Mouse (Mus musculus): Measurements from ENCODE around the gene Serpina1e. TPM values are rescaled to one million over a fixed set of nuclear protein-coding genes. Genes with fewer than 3 reads are reported as not detected.

The Serpina1e gene
- 2.6 TPM in 1 of 2 replicates, not detected in the other for polyA plus RNA-seq (2012; ENCODE audit: insufficient read depth, insufficient read length, missing spikeins)

DNA sequence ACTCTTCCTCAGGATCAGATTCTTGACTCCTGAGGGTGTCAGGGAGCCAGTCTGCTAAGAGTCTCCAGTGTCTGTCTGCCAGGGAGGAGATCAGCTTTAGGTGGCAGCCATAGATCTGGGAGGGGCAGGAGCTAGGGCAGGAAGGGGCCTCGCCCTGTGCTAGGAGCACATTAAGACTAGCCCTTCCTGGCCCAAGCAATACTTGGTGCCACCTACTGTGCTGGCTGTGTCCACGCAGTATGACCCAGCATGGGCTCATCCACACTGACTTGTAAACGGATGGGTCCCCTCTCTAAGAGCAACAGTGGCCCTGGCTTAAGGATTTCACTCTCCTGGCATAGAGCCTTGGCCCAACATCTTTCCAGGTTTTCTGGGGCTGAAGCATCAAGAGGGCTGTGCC lies at the start of gene Serpina1e:
Serpina1e (minus strand) TSS at position 178 of the 400 bp plus-strand sequence.
- Histone ChIP-seq H3K4me3 (ENCODE audit: insufficient read depth, low read depth, low read length) (no peak within 1 kb of the TSS), H3K27ac (replicated peaks; ENCODE audit: low read depth, low read length) (no peak within 1 kb of the TSS), H3K4me1 (ENCODE audit: control insufficient read depth, insufficient read depth, insufficient read length, low read length) (peaks cover 2% of the 10 kb centered on the region; the same call in 1 of the 2 replicates)

DNA sequence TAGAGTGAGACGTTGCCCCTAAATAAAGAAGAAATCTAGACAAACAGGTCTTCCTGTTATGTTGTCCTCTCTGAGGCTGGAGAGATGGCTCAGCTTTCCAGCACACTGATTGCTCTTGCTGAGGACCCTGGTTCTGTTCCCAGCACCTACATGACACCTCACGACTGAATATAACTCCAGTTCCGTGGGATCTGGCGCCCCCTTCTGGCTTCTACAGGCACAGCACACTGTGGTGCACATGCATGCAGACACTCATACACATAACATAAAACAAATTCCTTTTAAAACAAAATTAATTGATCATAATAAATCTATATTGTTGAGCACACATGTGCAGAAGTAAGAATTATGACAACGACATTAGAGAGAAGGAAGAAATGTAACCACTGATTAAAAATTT lies 45.9 kb upstream of the Serpina1e start:
- H3K4me1 ChIP-seq (ENCODE audit: control insufficient read depth, insufficient read depth, insufficient read length, low read length) = no peaks in the 10 kb centered on the region
- no peak overlapping the region for H3K27ac ChIP-seq (replicated peaks; ENCODE audit: low read depth, low read length)
- no peak overlapping the region for H3K4me3 ChIP-seq (ENCODE audit: insufficient read depth, low read depth, low read length)

DNA sequence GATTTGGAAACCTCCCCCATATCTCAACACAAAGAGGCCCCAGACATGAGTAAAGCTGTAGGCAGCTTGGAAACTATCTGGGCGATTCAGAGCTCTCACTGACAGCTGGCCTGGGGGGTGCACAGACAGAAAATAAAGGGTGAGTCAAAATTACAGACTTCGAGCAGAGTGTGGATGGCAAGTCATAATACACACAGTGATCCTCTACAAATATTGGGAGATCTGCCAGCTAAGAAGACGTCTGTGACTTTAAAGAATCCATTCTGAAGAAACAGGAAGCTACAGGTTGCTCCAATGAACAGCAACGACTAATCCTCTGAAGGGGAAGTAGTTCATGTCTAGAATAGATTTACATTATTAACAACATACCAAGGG lies 44.5 kb upstream of the Serpina1e start:
- Histone ChIP-seq H3K4me3 (ENCODE audit: insufficient read depth, low read depth, low read length) (no peak overlapping the region), H3K4me1 (ENCODE audit: control insufficient read depth, insufficient read depth, insufficient read length, low read length) (no peaks in the 10 kb centered on the region), H3K27ac (replicated peaks; ENCODE audit: low read depth, low read length) (no peak overlapping the region)

DNA sequence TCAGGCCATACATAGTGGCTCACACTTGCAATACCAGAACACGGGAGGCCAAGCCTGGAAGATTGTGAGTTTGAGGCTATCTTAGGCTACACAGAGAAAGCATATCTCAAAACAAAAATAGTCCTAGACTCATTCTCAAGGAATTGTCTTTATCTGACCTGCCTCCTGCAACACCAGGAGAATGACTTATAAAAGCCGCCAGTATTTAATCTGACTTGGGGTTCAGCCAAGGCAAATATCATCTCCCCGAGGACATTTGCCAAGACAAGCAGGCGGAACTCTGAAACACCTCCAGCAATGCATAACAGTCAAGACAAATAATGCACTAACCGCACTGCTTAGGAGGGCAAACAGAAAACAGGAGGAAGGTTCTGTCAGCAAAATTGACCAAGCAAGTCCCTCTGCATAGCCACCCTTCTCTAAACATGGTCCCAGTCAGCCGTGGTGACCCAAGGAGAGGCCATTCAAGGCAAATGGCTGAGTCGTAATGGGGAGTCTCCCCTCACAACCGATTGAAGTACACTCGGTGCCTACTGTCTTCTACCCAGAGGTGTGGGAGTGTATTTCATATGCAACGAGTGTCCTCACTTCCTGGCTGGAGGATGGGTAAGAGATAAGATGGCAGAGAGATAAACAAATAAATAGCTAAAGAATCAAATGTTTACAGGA lies 43.9 kb upstream of the Serpina1e start:
- Histone ChIP-seq H3K27ac (replicated peaks; ENCODE audit: low read depth, low read length) (no peak overlapping the region), H3K4me3 (ENCODE audit: insufficient read depth, low read depth, low read length) (no peak overlapping the region), H3K4me1 (ENCODE audit: control insufficient read depth, insufficient read depth, insufficient read length, low read length) (no peaks in the 10 kb centered on the region)

DNA sequence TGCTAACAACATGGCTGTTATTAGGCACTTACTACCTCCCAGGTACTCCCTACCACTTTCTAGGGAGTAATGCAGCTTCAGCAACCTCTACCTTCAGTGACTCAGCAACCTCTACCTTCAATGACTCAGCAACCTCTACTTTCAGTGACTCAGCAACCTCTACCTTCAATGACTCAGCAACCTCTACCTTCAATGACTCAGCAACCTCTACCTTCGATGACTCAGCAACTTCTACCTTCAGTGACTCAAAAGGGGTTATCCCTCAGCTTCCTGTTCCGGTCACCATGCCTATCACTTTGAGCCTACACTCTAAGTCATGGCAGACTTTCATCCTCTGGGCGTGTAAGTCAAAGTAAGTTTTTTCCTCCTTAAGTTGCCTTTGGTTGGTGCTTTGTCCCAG lies 41.8 kb upstream of the Serpina1e start:
- Histone ChIP-seq H3K4me1 (ENCODE audit: control insufficient read depth, insufficient read depth, insufficient read length, low read length) (no peaks in the 10 kb centered on the region), H3K27ac (replicated peaks; ENCODE audit: low read depth, low read length) (no peak overlapping the region), H3K4me3 (ENCODE audit: insufficient read depth, low read depth, low read length) (no peak overlapping the region)

DNA sequence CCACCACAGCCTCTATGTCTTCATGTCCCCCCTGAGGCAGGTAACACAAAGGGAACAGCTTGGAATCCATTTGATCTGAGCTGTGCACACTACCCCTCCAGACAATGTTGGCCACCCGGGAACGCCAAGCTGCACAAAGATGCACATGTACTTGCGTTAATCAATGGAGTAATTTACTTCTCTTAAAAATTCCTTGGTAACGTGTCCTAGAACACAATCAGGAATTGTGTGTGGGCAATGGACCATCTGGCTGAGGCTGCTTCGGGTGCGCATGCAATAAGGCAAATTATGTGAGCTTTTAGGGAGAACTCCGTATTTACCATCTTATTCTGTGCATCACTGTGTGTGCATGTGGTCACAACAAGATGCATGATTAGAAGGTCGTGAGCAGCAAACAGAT lies 40.8 kb upstream of the Serpina1e start:
- Histone ChIP-seq H3K4me3 (ENCODE audit: insufficient read depth, low read depth, low read length) (no peak overlapping the region), H3K27ac (replicated peaks; ENCODE audit: low read depth, low read length) (no peak overlapping the region), H3K4me1 (ENCODE audit: control insufficient read depth, insufficient read depth, insufficient read length, low read length) (no peaks in the 10 kb centered on the region)

DNA sequence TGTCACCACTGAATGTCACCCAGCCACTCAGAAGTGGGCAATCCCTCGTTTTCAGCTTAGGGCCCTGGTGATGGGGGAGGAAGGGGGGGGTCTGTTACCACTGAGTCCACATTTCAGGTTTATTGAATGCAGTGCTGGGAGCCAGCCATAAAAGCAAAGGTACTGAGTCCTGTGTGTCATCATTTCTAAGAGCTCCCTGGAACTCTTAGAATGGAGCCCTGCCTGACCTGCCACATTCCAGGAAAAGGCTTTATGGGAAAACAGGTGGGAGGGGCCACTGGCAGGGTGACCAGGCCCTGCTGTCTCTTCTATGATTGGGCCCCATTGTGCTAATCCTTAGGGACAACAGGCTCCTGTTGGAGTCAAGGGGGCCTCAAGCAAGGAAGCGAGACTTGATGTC lies 37.7 kb upstream of the Serpina1e start:
- no peak overlapping the region for H3K4me3 ChIP-seq (ENCODE audit: insufficient read depth, low read depth, low read length)
- no peak overlapping the region for H3K27ac ChIP-seq (replicated peaks; ENCODE audit: low read depth, low read length)
- no peaks in the 10 kb centered on the region for H3K4me1 ChIP-seq (ENCODE audit: control insufficient read depth, insufficient read depth, insufficient read length, low read length)

DNA sequence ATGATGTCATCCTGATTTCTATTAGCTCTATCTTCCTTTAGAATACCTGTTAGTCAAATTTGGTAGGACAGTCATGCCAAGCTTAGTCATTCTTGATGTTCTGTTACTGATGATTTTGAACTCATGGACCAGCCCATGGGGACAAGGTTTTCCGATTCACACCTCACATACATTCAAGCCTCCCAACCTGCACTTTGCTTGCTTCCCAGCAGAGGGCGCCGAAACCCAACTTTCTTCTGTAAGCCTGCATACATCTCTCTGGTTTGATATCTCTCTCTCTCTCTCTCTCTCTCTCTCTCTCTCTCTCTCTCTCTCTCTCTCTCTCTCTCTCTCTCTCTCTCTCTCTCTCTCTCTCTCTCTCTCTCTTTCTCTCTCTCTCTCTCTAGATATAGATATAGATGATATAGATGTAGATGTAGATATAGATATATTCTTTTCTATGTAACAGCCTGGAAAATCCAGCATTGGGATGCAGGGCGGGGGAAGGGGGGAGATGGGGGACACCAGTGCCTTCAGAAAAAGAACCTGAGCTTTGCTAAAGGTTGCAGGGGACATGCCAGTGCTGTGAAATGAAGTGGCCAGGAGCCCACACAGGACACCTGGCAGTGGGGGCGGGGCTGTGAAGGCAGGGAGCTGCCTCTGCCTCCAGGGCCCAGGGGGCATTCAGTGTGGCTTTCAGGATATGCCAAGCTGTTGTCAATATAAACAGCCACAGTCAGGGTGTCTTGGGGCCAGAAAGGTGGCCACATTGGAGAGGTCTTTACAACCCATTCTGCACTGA lies 36.7 kb upstream of the Serpina1e start:
- no peak overlapping the region for H3K4me3 ChIP-seq (ENCODE audit: insufficient read depth, low read depth, low read length)
- no peaks in the 10 kb centered on the region for H3K4me1 ChIP-seq (ENCODE audit: control insufficient read depth, insufficient read depth, insufficient read length, low read length)
- no peak overlapping the region for H3K27ac ChIP-seq (replicated peaks; ENCODE audit: low read depth, low read length)

DNA sequence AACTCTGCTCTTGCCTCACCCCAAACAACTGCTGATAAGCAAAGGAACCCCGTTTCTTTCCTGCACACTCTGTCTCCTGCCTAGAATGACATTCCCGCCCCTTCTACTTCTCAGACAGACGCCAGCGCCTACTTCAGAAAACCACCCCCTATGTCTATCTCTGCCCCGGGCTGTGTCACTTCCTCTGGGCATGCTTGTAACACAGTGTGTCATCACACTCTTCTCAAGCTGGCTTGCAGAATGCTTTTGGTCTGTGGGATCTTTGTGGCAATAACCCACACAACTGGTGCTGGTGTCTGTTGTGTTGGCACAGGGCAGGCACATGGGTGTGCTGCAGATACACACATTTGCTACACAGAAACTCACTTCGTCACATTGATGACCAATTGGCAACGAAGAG lies 34.2 kb upstream of the Serpina1e start:
- Histone ChIP-seq H3K27ac (replicated peaks; ENCODE audit: low read depth, low read length) (no peak overlapping the region), H3K4me3 (ENCODE audit: insufficient read depth, low read depth, low read length) (no peak overlapping the region), H3K4me1 (ENCODE audit: control insufficient read depth, insufficient read depth, insufficient read length, low read length) (no peaks in the 10 kb centered on the region)

DNA sequence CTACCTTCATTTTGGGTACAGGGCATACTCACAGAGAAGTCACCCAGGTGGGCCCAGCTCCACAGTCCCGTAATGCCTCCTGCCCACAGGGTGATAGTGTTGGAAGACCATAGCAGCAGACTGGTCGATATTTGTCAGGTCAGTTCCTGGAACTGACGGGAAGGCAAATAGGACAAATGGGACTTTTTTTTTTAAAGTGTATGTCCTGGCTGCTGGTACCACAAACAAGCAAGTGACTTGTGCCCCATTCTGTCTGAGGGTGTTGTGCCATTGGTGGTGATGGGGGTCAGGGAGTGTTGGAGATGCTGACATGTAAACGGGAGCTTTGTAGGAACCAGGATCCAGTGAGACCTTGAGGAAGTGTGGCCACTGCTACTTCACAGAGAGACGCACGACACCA lies 31.1 kb upstream of the Serpina1e start, which contains the start of gene Serpina11:
Serpina11 (minus strand) TSS at position 101 of the 400 bp plus-strand sequence.
- no peak within 1 kb of the TSS for H3K27ac ChIP-seq (replicated peaks; ENCODE audit: low read depth, low read length)
- H3K4me3 ChIP-seq (ENCODE audit: insufficient read depth, low read depth, low read length) = no peak within 1 kb of the TSS
- no peaks in the 10 kb centered on the region for H3K4me1 ChIP-seq (ENCODE audit: control insufficient read depth, insufficient read depth, insufficient read length, low read length)

DNA sequence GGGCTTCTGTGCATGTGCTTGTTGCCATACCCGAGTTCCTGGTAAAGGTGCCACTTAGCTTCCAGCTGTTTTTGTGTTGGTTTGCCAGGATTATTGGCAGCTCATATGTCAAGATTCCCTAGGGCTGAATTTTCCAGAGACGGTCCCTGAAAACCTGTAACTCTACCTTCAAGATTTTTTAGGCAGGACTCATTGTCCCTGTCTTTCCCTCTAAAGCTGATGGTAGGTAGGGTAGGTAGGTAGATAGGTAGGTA lies 30.7 kb upstream of the Serpina1e start:
- Histone ChIP-seq H3K27ac (replicated peaks; ENCODE audit: low read depth, low read length) (no peak overlapping the region), H3K4me1 (ENCODE audit: control insufficient read depth, insufficient read depth, insufficient read length, low read length) (no peaks in the 10 kb centered on the region), H3K4me3 (ENCODE audit: insufficient read depth, low read depth, low read length) (no peak overlapping the region)

DNA sequence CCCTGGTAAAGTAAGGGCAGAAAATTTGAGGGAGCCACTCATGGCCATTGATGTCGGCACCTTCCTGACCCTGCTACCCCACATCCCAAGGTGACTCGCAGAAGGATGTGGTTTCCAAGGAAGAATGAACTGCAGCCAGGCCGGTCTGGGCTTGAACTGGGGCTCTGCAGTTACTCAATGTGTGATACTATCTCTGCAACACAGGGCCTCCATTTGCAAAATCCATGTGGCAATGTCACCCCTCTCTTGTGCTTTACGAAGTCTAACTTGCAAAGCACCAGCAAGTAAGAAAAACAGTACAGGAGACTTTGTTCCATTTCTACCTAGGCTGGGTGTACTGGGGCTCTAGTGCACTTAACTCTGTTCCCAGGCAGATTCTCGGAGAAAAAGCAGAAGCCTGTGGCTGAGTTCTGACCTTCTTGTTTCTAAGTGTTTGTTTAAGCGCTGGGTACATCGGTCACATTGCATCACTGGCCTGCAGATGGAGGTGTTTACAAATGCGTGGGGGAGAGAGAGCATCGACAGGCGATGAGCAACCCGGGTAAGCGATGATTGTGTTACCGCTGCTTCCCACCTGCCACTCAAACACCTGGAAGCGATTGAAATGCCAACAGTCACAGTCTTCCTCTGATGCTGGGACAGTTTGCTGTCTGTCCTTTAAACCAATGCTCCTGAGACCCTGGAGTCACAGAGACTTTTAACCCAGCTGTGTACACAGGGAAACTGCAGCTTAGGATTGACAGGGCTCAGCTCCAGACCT lies 30.2 kb upstream of the Serpina1e start:
- no peaks in the 10 kb centered on the region for H3K4me1 ChIP-seq (ENCODE audit: control insufficient read depth, insufficient read depth, insufficient read length, low read length)
- H3K4me3 ChIP-seq (ENCODE audit: insufficient read depth, low read depth, low read length) = no peak overlapping the region
- no peak overlapping the region for H3K27ac ChIP-seq (replicated peaks; ENCODE audit: low read depth, low read length)

DNA sequence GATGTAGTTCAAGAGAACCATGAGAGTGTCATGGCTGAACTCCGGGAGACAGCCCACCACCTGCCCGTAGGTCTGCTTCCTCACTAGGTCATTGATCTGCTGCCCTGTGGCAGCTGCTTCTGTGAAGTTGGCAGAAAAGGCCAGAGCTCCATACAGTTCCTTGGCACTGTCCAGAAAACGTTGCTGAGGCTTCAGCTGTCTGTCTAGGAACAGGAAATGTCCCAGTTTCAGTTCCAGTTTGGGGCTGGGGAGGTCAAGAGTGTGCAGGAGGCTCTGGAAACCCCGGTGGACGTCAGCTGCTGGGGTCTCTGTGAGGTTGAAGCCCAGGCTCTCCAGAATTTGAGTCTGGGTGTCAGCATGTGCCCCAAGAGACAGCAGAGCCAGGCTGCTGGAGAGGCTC lies 27.1 kb upstream of the Serpina1e start:
- H3K4me1 ChIP-seq (ENCODE audit: control insufficient read depth, insufficient read depth, insufficient read length, low read length) = no peaks in the 10 kb centered on the region
- H3K27ac ChIP-seq (replicated peaks; ENCODE audit: low read depth, low read length) = no peak overlapping the region
- H3K4me3 ChIP-seq (ENCODE audit: insufficient read depth, low read depth, low read length) = no peak overlapping the region

DNA sequence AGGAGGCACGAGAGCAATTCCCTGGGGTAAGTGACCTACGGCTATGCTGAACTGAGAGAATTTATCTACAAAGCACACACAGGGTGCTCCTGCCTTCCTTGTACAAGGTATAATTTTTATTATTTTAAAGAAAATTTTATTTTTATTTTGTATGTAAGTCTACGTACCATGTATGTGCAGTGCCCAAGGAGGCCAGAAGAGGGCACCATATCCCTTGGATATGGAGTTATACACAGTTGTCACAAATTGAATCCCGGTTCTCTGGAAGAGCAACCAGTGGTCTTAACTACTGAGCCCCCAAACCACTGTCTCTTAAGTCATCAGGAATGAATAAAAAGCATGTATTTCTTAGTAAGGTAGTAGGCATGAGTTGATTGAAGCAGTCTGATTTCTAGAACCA lies 26.2 kb upstream of the Serpina1e start:
- Histone ChIP-seq H3K4me3 (ENCODE audit: insufficient read depth, low read depth, low read length) (no peak overlapping the region), H3K27ac (replicated peaks; ENCODE audit: low read depth, low read length) (no peak overlapping the region), H3K4me1 (ENCODE audit: control insufficient read depth, insufficient read depth, insufficient read length, low read length) (no peaks in the 10 kb centered on the region)

DNA sequence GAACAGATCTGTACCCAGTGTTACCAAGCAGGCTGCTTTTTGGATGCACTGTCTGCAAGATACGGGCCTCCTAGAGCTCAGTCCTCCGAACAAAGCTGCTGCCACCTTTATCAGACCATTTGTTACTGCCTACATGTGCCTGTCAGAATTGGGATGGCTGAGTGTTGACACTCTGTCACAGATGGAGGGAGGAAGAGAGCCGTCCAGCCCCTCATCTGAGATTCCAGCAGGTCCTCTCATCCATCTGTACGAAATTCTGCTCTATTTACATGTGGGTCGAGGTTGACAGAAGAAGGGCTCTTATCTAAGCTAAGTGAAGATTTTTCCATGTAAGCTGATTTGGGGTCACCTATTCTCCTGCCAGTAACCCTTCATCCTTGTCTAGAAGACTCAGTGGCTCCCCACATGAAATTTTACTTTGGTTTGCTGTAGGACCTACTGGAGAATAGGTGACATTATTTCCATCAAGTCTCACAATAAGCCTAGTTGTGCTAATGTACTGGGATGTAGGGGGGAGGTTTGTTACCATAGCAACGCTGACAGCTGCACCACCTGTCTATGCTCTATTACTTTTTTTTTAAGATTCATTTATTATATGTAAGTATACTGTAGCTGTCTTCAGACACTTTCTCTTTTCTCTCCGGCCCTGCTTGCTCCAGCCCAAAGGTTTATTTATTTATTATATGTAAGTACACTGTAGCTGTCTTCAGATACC lies 23.0 kb upstream of the Serpina1e start:
- no peak overlapping the region for H3K4me3 ChIP-seq (ENCODE audit: insufficient read depth, low read depth, low read length)
- no peaks in the 10 kb centered on the region for H3K4me1 ChIP-seq (ENCODE audit: control insufficient read depth, insufficient read depth, insufficient read length, low read length)
- H3K27ac ChIP-seq (replicated peaks; ENCODE audit: low read depth, low read length) = no peak overlapping the region

All from brown adipose tissue, adult 24 weeks (tissue).